Mouse (Mus musculus) heart, adult 2 months (tissue): ENCODE results near the gene Spock1. TPM values are rescaled to one million over a fixed set of nuclear protein-coding genes. Genes with fewer than 3 reads are reported as not detected.

Experiments
- DNase-seq, 2 experiments: peaks; one replicate each; pipeline ENCODE4 v3.0.0; 2021
- H3K27ac ChIP-seq: fragments of 200-600 bp; 2 replicates; pipeline ENCODE4 v1.8.1; 2022
- H3K27me3 ChIP-seq: fragments of 200-500 bp; 2 replicates; pipeline ENCODE4 v1.6.1; 2012; ENCODE audit warnings: mild to moderate bottlenecking, low read length, inconsistent platforms, mixed read lengths; ENCODE audit not compliant: control insufficient read depth, insufficient read depth
- H3K36me3 ChIP-seq: fragments of 200-500 bp; 2 replicates; pipeline ENCODE4 v1.6.1; 2012; ENCODE audit warnings: low read length, inconsistent platforms; ENCODE audit not compliant: control insufficient read depth, insufficient read depth
- H3K4me1 ChIP-seq: fragments of 200-500 bp; 2 replicates; pipeline ENCODE4 v1.6.1; 2011; ENCODE audit warnings: low read length; ENCODE audit not compliant: control insufficient read depth, insufficient read depth
- H3K4me3 ChIP-seq: fragments of 200-600 bp; 2 replicates; pipeline ENCODE4 v1.8.1; 2022
- H3K79me2 ChIP-seq: fragments of 200-500 bp; replicated peaks from 2 replicates; pipeline ENCODE4 v1.6.1; 2012; ENCODE audit warnings: mild to moderate bottlenecking, inconsistent platforms, low read length, moderate library complexity, mixed read lengths; ENCODE audit not compliant: control insufficient read depth, insufficient read depth
- H3K9ac ChIP-seq: fragments of 200-500 bp; 2 replicates; pipeline ENCODE4 v1.6.1; 2012; ENCODE audit warnings: low read depth, mild to moderate bottlenecking, control low read depth, inconsistent platforms, low read length, mixed read lengths
- CTCF ChIP-seq: fragments of 200-600 bp; IDR thresholded peaks from 2 replicates; pipeline ENCODE4 v1.8.1; 2022; ENCODE audit warnings: antibody characterized with exemption, mild to moderate bottlenecking, moderate library complexity
- EP300 ChIP-seq: fragments of 200-500 bp; IDR thresholded peaks from 2 replicates; pipeline ENCODE4 v1.6.1; 2011; ENCODE audit warnings: low read depth, low read length, control low read depth; ENCODE audit not compliant: insufficient read depth
- POLR2A ChIP-seq: fragments of 200-500 bp; IDR thresholded peaks from 2 replicates; pipeline ENCODE4 v1.6.1; 2011; ENCODE audit warnings: mild to moderate bottlenecking, low read depth, low read length, control low read depth; ENCODE audit not compliant: insufficient read depth
- WGBS: fragments of 180-500 bp; shearing (Covaris S2); methylation state at CpG from one replicate; pipeline ENCODE4 v1.1.7; 2018; 5-methylcytosine and 5-hydroxymethylcytosine counted together
- intact Hi-C: fragments of 180-260 bp; cut with DNase I; formaldehyde crosslinking; loops from one replicate; pipeline ENCODE4 v1.15.1; 2025
- polyA plus RNA-seq: library from polyadenylated mRNA; depleted of rRNA; stranded (reverse); fragments of >200 nt; gene quantifications from 2 replicates; pipeline ENCODE4 v1.2.3, GENCODE M21; 2012
- total RNA-seq, 2 experiments: library from RNA; stranded (reverse); gene quantifications; 2 replicates each; pipeline ENCODE4 v1.2.3; 2021

Gene Spock1
- total and polyA plus RNA-seq, 3 experiments, result 0.04 TPM; not detected in 2

GRCm38 (mm10) chr13:57734549-57734948 lies 173.6 kb downstream of the Spock1 start:
- H3K79me2 ChIP-seq, result no peaks in the 10 kb centered on the region
- WGBS, result 79% methylated on average over 4 of the region's 4 CpGs
- H3K4me3 ChIP-seq, result no peak overlapping the region
- no peaks in the 10 kb centered on the region for H3K36me3 ChIP-seq
- no peak for DNase-seq
- H3K9ac ChIP-seq, result no peak overlapping the region
- intact Hi-C loops, result no loop called here
- H3K27ac ChIP-seq, result no peak overlapping the region
- no peaks in the 10 kb centered on the region; the same call in 1 of the 2 replicates for H3K27me3 ChIP-seq
- H3K4me1 ChIP-seq, result no peaks in the 10 kb centered on the region
- TF ChIP-seq CTCF, result no peak
- no peak for TF ChIP-seq EP300
- TF ChIP-seq POLR2A, result no peak

- DNase-seq, result no peak
These were observed 174.6 kb downstream of the Spock1 start for GRCm38 (mm10) chr13:57733521-57733920.

GRCm38 (mm10) chr13:57732251-57732650 lies 175.9 kb downstream of the Spock1 start:
- no peaks in the 10 kb centered on the region; the same call in 1 of the 2 replicates for H3K27me3 ChIP-seq
- no peak overlapping the region for H3K9ac ChIP-seq
- no peak overlapping the region for H3K4me3 ChIP-seq
- H3K27ac ChIP-seq, result no peak overlapping the region
- TF ChIP-seq CTCF (no peak), POLR2A (no peak), EP300 (no peak)
- H3K36me3 ChIP-seq, result no peaks in the 10 kb centered on the region
- H3K79me2 ChIP-seq, result no peaks in the 10 kb centered on the region
- WGBS, result 70% methylated on average over 2 of the region's 2 CpGs
- H3K4me1 ChIP-seq, result no peaks in the 10 kb centered on the region
- intact Hi-C loops, result no loop called here
- no peak for DNase-seq

More at GRCm38 (mm10) chr13:57733521-57733920, 174.6 kb downstream of the Spock1 start:
- Histone ChIP-seq H3K4me3 (no peak overlapping the region), H3K27ac (no peak overlapping the region), H3K36me3 (no peaks in the 10 kb centered on the region), H3K79me2 (no peaks in the 10 kb centered on the region), H3K27me3 (no peaks in the 10 kb centered on the region; the same call in 1 of the 2 replicates), H3K9ac (no peak overlapping the region), H3K4me1 (no peaks in the 10 kb centered on the region)
- WGBS, result 64% methylated on average over 1 of the region's 1 CpGs
- TF ChIP-seq EP300 (no peak), CTCF (no peak), POLR2A (no peak)
- intact Hi-C loops, result no loop called here

GRCm38 (mm10) chr13:57727716-57728115 lies 180.4 kb downstream of the Spock1 start:
- DNase-seq, result no peak
- no peaks in the 10 kb centered on the region for H3K79me2 ChIP-seq
- no peaks in the 10 kb centered on the region for H3K4me1 ChIP-seq
- H3K9ac ChIP-seq, result no peak overlapping the region
- 92% methylated on average over 11 of the region's 11 CpGs for WGBS
- H3K4me3 ChIP-seq, result no peak overlapping the region
- no peaks in the 10 kb centered on the region; the same call in 1 of the 2 replicates for H3K27me3 ChIP-seq
- TF ChIP-seq EP300, result no peak
- TF ChIP-seq CTCF, result no peak
- TF ChIP-seq POLR2A, result no peak
- intact Hi-C loops, result no loop called here
- no peak overlapping the region for H3K27ac ChIP-seq
- H3K36me3 ChIP-seq, result no peaks in the 10 kb centered on the region

- 80% methylated on average over 7 of the region's 7 CpGs for WGBS
- no peak overlapping the region for H3K9ac ChIP-seq
- intact Hi-C loops, result no loop called here
- no peak overlapping the region for H3K4me3 ChIP-seq
- H3K79me2 ChIP-seq, result no peaks in the 10 kb centered on the region
- H3K36me3 ChIP-seq, result no peaks in the 10 kb centered on the region
- H3K27ac ChIP-seq, result no peak overlapping the region
- TF ChIP-seq POLR2A (no peak), CTCF (no peak), EP300 (no peak)
- no peaks in the 10 kb centered on the region for H3K4me1 ChIP-seq
- no peak for DNase-seq
- H3K27me3 ChIP-seq, result no peaks in the 10 kb centered on the region; the same call in 1 of the 2 replicates
These were observed 181.5 kb downstream of the Spock1 start for GRCm38 (mm10) chr13:57726654-57727053.

- Histone ChIP-seq H3K4me1 (no peaks in the 10 kb centered on the region), H3K9ac (no peak overlapping the region), H3K4me3 (no peak overlapping the region), H3K36me3 (no peaks in the 10 kb centered on the region), H3K79me2 (no peaks in the 10 kb centered on the region), H3K27me3 (no peaks in the 10 kb centered on the region), H3K27ac (no peak overlapping the region)
- 78% methylated on average over 17 of the region's 17 CpGs for WGBS
- DNase-seq, result no peak
- intact Hi-C loops, result no loop called here
- TF ChIP-seq POLR2A, result no peak
- no peak for TF ChIP-seq CTCF
- TF ChIP-seq EP300, result no peak
These were observed 185.7 kb downstream of the Spock1 start for GRCm38 (mm10) chr13:57722329-57722936.
